Mouse (Mus musculus): Measurements from ENCODE around the gene H2-Q10.
"Not testable (repeated sequence)": the region's sequence is repeated elsewhere in the genome, so short reads cannot be mapped to it uniquely, and the experiment has no call there.

Gene H2-Q10

DNA sequence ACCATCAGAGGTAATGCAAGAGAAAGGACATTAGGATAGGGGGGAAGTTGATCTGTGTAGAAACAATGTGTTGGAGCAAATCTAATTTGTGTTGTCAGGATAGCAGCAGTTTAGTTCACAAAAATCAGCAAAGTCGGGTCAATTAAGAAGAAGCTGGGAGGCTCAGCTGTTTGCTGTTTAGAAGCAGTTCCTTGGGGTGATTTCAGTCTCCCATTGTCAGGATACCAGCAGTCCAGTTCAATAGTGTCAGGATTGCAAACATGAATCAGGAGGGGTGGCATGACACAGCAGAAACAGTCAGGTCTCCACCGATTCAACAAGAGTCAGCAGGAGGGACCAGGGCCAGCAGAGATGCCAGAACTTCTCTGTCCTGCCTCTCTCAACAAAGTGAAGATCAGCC, 25.4 kb upstream of the H2-Q10 start:
- DNase-seq (ENCODE audit: extremely low read depth, low read depth, low spot score): not testable (repeated sequence)

DNA sequence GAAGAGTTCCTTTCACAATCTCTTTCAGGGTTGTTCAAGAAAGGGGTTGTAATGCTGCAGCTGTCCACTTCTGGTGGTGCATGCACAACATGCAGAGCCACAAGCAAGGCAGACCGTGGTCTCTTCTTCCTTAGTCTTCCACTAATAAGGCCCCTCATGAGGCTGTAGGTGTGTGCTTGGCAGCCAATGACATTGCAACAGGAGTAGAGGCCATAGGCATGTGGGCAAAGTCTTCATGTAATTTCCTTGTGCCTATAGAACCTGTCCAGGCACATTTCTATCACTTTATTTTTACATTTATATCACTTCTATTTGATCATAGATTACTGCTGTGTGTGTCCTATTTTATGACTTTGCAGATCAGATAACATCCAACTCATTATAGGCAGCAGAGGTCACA, 11.6 kb upstream of the H2-Q10 start:
- DNase-seq (ENCODE audit: extremely low read depth, low read depth, low spot score): not testable (repeated sequence)

DNA sequence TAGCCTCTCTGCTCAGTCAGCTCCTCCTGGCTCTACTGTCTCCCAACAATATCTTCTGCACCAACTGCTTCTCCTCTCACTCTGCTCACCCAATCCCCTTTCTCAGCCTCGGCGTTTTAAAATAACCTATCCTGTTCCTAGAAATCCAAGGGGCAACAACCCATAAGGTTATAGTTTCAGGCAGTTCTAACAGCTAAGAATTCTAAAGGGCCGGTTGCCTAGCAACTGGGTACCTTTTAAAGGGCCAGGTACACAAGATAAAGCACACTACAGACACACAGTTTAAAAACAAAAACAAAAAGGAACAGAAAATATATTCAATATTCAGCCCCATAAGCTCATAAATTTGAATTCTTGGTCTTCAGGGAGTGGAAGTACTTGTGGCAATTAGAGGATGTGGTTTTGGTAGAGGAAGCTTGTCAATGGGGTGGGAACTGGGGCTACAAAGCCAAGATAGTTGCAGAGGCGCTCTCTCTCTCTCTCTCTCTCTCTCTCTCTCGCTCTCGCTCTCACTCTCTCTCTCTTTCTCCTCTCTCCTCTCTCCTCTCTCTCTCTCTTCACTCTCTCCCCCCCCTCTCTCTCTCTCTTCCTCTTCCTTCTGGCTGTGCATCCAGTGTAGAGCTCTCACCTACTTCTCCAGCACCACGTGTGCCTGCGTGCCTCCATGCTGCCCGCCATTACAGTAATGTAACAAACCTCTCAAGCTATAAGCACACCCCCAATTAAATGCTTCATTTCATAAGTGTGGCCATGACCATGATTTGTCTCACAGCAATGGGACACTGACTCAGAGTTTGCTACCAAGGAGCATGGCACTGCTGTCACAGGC, 9.2 kb upstream of the H2-Q10 start:
- DNase-seq (ENCODE audit: extremely low read depth, low read depth, low spot score): not testable (repeated sequence)

DNA sequence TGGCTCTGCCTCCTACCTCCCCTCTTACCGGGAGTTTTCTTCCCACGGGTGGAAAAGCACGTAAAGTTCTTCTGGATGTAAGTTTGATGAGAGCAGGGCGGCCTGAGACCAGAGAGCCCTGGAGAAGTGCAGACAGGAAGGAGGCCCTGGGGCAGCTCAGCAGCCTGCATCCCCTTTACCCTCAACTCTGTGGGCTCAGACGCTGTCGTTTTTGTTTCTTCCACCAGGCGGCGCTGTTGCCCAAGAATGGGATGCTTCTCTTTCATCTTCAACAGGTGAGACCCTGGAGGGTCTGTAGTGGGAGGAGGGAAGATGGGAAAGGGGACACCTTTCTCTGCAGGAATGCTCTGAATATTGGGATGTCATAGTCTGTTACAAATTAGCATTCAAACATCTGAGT, 4.2 kb upstream of the H2-Q10 start:
- not testable (repeated sequence) for DNase-seq (ENCODE audit: extremely low read depth, low read depth, low spot score)

DNA sequence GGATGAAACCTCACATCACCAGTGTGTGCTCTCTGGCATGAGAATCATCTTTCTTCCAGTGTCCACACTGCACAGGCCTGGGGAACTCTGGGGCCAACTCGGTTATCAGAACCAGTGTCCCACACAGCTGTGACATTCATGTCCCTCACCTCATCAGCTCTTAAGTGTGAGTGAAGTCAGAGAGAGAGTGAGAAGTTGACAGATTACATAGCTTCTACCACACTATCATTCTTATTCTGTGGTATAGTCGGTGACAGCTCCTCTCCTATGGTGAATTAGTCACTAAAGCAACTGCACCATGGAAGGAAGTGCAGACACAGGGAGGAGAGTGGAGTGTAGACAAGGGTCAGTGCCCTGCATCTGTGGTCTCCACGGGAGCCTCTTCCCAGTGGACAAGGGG, 953 bp upstream of the H2-Q10 start:
- not testable (repeated sequence) for DNase-seq (ENCODE audit: extremely low read depth, low read depth, low spot score)

DNA sequence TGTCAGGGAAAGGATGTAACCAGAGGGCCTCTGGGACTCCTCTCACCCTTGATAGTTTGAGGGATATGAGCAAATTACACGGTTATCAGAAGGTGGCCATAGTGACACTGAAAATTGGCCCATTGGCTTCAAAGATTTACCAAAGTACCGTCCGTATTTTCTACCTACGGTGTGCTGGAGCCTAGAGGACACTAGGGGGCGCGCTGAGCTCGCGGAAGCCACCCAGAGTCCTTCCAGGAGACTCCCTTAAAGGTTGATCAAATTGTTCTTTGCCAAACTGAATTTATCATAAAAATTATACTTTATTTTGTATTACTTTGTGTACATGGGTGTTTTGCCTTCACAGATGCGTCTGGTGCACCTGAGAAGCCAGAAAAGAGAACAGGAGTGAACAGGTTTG, 14.2 kb downstream of the H2-Q10 start:
- DNase-seq (ENCODE audit: extremely low read depth, low read depth, low spot score): no peak

DNA sequence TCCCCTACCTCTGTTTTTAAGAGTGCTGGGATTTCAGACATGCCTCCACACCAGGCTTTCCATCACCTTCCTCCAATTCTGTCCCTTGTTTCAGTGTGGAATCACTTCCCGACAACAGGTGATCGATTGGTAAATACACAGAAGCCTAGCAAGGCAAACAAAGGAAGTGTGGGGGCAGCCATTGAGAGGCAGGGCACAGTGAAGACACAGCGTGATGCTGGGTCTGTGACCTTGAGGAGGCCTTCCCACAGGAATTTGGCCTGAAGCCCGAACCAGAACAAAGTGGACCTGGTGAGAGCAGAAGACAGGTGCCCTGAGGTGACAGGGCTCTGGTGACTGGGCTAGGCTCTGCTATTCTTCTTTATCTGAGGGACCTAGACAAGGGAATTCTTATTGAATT, 15.8 kb downstream of the H2-Q10 start:
- no peak for DNase-seq (ENCODE audit: extremely low read depth, low read depth, low spot score)

DNA sequence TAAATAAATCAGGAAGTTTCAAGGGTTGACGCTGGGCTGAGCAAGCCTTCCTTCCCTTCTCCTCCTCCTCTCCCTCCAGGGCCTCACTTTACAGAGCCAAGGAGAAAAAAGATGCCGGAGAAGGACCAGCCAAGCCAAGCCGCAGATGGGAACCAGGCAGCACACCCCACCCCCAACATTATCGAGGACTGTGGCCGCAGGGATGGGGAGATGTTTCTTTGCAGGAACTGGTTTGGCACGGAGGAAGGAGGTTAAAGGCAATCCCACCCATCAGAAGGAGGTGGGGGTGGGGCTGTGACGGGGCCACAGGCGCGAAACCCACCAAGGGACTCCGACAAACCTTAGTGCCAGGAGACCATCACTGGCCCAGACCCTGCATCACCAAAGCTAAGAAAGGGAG, 16.8 kb downstream of the H2-Q10 start:
- no peak for DNase-seq (ENCODE audit: extremely low read depth, low read depth, low spot score)

DNA sequence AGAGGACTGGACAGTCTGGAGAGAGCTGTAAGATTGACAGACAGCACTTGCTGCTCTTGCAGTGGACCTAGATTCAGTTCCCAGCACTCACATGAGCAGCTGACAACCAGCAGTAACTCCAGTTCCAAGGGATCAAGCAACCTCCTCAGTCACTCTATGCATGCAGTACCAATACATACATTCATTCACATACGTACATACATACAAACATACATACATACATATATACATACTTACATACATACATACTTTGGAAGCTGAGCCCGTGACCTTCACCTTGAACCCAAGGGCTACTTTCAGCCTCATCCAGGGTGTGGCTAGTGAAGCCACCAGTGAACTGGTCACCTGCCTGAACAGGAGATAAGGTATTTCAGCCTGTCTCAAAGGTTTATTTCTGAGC, 18.2 kb downstream of the H2-Q10 start:
- no peak for DNase-seq (ENCODE audit: extremely low read depth, low read depth, low spot score)

DNA sequence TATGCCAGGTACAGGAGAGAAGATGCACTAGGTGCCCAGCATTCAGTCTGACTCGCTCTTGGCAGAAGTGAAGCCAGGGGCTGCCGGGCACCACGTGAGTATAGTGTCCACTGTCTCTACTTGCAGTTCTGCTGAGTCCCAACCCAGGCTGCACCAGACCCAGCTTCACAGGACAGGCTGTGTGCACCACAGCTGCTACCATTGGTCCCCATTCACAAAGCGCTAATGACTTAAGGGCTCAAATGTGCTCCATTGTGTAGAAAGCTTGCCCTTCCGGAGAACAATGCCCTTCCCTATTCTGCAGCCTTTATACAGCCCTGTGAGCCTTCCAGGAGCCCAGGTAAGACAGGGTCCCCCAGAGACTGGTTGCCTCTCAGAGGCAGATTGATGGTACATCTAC, 20.4 kb downstream of the H2-Q10 start:
- DNase-seq (ENCODE audit: extremely low read depth, low read depth, low spot score): no peak

DNA sequence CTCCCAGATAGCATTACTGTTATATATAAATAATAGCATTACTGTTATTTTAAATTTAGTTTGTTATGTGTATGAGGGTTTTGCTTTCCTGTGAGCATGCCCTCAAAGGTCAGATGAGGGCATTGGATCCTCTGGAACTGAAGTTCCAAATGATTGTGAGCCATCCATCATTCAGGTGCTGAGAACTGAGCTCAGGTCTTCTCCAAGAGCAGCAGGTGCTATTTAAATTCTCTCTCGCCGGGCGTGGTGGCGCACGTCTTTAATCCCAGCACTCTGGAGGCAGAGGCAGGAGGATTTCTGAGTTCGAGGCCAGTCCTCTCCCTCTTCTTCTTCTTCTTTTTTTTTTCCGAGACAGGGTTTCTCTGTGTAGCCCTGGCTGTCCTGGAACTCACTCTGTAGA, 27.2 kb downstream of the H2-Q10 start:
- DNase-seq (ENCODE audit: extremely low read depth, low read depth, low spot score): no peak

DNA sequence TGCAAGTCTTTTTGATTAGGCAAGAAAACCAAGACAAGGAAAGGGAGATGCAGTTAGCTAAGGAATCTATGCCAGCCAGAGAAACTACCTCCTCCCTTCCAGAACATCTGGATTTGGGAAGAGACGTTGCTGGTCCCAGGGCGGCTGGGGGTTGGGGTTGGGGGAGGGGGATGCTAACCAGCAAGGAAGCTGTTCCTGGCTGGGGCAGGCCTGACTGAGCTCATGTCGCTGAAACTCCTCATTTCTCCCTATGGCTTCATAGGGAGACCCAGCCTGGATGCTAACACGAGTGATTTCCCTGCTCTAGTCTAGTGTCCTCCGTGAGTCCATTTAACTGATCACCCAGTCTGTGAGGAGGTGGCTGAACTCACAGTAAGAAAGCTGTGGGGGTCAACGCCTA, 32.3 kb downstream of the H2-Q10 start:
- no peak for DNase-seq (ENCODE audit: extremely low read depth, low read depth, low spot score)

DNA sequence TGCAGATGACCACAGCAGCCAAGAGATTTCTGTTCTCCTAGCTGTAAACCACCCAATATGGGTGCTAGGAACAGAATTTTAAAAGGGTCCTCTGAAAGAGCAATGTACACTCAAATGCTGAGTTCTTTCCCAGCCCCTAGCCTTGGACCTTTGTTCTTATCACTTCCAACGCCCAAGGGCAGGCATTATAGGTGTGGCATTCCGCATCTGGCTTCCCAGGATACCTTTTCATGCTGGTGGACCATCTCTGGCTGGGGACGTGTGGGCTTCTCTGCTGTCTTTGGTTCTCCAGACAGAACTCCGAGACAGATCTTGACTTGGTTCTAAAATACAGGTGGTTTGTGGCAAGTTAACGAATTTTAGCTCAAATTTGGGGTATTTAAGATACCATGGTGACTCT, 32.9 kb downstream of the H2-Q10 start:
- DNase-seq (ENCODE audit: extremely low read depth, low read depth, low spot score): no peak

DNA sequence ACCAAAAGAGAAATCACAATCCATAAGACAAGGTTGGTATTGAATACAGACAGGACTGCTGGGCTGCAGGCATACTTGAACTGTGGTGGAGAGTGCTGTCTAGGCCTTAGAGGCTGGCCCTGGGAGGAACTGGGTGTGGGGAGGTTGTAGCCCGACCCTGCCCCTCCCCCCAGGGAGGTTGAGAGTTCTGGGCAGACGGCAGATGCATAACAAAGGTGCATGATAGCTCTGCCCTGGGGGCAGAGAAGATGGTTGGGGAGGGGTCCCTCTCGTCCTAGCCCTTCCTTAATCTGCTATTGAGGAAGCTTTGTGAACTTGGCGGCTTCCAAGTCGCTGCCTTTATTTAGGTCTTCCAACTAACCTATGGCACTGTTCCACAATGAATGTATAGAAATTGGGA, 34.0 kb downstream of the H2-Q10 start:
- DNase-seq (ENCODE audit: extremely low read depth, low read depth, low spot score): no peak

DNA sequence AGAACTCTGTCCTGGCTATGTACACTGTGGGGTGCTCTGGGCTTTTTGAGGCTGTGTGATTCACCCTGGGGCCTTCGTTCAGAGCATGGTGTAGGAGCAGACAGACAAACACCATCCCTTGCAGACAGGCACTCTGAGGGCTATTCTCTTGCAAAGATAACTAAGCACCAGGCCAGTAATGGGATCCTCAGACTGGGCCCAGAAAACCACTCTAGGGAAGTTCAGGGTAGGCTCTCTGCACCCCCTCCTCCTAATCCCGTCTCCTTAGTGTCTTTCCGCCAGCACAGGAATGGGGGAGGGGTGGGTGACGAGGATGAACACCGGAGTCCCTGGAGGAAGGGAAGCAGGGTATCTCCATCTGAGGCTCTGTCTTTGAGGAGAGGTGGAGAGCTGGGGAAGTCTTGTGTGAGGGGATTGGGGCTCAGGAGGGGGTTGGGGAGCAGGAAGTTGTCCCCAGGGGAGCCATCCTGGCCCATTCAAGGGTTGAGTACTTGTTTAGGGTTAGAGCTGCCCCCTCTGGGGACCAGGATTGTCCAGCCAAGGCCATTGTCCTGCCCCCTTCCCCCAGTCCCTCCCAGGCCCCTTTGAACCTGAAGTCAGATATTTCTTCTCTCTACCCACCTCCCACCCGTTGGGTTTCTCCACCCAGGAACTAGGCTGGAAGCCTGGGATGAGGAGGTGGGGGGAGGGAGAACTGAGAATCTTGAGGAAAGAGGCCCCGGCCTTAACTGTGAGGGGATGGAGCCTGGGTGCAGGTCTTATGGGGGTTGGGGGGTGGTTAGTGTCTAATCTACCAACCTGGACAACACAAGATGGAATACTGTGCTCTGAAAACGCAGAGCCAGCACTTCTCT, 35.0 kb downstream of the H2-Q10 start:
- DNase-seq (ENCODE audit: extremely low read depth, low read depth, low spot score): no peak

DNA sequence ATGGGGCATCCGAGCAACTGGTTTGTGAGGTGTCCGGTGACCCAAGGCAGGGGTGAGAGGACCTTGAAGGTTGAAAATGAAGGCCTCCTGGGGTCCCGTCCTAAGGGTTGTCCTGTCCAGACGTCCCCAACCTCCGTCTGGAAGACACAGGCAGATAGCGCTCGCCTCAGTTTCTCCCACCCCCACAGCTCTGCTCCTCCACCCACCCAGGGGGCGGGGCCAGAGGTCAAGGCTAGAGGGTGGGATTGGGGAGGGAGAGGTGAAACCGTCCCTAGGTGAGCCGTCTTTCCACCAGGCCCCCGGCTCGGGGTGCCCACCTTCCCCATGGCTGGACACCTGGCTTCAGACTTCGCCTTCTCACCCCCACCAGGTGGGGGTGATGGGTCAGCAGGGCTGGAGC, 35.9 kb downstream of the H2-Q10 start, which contains the start of gene Pou5f1:
Pou5f1 (plus strand) TSS at position 243 of the 400 bp plus-strand sequence.
- DNase-seq (ENCODE audit: extremely low read depth, low read depth, low spot score): no peak

DNA sequence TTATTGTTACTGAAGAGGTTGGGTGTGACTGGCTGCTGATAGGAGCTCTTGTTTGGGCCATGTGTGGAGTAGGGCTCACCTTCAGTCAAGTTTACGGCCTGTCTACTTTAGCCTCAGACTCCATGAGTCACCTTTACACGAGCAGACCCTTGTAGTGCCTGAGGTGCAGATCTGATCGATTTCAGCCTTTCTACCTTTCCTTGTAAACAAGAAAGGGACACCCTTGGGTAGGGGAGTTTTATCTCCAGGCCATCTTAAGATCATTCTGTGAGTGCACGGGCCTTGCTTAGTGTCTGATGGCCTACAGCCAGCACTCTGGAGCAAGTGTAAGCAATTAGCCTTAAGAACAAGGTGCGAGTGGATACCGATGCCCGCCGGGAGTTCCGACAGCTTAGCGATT, 37.0 kb downstream of the H2-Q10 start:
- DNase-seq (ENCODE audit: extremely low read depth, low read depth, low spot score): no peak

DNA sequence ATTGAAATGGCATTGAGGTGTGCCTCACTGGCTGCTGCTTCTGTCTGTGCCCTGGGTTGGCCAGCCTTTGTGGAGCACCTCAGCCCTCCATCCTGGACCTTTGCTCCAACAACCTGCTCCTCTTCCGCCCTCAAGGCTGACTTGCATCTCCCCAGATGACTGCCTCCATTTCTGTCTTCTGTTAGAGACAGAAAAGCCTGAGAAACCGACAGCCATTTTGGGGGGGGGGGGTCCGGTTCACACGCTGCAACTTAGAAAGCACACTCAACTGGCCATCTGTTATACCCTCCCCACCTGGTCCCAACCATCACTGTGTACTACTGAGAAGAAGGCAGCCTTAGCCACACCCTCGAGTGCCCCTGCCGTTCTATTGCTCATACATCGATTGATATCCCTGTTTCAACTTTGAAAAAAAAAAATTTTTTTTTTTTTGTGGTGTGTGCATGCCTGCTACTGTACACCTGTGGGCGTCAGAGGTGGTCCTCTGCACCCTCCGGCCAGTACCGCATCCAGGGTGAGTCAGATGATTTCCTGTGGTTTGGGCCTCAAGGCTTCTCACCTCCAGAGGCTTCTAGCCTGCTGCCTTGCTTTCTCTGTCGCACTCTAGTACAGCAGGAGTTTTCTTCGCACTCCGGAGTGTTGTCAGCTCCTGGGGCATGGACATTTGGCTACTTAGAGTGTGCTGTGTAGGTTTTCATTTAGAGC, 37.8 kb downstream of the H2-Q10 start:
- DNase-seq (ENCODE audit: extremely low read depth, low read depth, low spot score): no peak

DNA sequence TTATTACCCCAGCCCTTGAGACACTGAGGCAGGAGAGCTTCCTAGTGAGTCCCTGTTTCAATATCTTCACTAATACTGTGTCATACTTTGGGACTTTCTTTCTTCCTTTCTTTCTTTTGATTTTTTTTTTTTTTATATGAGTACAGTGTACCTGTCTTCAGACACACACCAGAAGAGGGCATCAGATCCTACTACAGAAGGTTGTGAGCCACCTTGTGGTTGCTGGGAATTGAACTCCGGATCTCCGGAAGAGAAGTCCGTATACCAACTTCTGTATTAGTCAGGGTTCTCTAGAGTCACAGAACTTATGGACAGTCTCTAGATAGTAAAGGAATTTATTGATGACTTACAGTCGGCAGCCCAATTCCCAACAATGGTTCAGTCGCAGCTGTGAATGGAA, 38.4 kb downstream of the H2-Q10 start:
- DNase-seq (ENCODE audit: extremely low read depth, low read depth, low spot score): not testable (repeated sequence)

DNA sequence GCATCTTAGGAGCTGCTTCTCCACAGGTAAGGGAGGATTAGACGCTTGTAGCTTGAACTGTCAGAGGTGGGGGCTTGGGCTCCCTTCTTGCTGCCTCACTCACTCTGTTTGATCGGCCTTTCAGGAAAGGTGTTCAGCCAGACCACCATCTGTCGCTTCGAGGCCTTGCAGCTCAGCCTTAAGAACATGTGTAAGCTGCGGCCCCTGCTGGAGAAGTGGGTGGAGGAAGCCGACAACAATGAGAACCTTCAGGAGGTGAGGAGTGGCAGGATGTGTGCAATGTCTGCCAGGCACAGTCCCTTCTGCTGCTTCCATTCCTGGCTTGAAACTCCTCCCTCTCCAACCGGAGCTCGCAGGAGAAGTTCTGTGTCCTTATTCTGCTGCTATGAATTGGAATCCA, 39.4 kb downstream of the H2-Q10 start:
- no peak for DNase-seq (ENCODE audit: extremely low read depth, low read depth, low spot score)

DNA sequence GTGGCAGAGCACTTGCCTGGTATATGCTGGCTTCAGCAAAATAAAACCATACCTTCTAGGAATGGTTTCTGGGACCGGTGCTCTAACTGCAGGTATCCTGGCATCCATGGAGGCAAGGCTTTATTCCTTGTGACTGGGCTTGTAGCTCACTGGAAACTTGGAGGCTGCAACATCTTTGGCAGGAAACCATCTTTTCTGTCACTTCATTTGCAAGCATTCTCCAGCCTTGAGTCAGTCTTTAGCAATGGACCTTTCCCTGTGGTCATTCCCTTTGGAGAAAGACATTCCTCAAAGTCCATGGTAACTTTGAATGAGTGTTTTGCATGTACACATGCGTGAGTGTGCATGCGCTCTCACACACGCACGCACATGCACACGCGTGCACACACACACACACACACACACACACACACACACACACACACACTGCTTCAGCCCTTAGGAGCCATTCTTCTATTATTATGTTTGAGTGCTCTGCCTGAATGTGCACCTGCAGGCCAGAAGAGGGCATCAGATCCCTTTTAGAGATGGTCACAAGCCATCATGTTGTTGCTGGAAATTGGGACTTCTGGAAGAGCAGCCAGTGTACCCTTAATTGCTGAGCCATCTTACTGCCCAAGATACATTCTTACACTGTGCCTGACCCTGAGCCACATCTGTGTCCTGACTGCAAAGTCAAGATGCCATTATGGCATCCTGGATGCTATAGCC, 43.2 kb downstream of the H2-Q10 start:
- DNase-seq (ENCODE audit: extremely low read depth, low read depth, low spot score): no peak
